Mouse (Mus musculus) cerebellum, adult 11-12 months (tissue): ENCODE data around the gene Efcab12.
"Not testable (repeated sequence)": the region's sequence is repeated elsewhere in the genome, so short reads cannot be mapped to it uniquely, and the experiment has no call there.

Experiments
- DNase-seq: peaks from one replicate; pipeline ENCODE4 v3.0.0; 2022

Efcab12 gene

GRCm38 (mm10) chr6:115838161-115838597 is at the start of gene Efcab12:
TSS of gene Efcab12 (minus strand) at chr6:115838412.
- peak; percentile 82 for DNase-seq

GRCm38 (mm10) chr6:115886894-115887293 is 48.7 kb upstream of the Efcab12 start:
- no peak for DNase-seq

GRCm38 (mm10) chr6:115884018-115884417 is 45.8 kb upstream of the Efcab12 start:
- no peak for DNase-seq

GRCm38 (mm10) chr6:115880751-115881150 is 42.5 kb upstream of the Efcab12 start:
- DNase-seq: no peak

- DNase-seq: no peak
These were observed 41.5 kb upstream of the Efcab12 start for GRCm38 (mm10) chr6:115879736-115880135.

- DNase-seq: no peak
These were observed 40.5 kb upstream of the Efcab12 start for GRCm38 (mm10) chr6:115878694-115879093.

GRCm38 (mm10) chr6:115877239-115877638 is 39.0 kb upstream of the Efcab12 start:
- no peak for DNase-seq

GRCm38 (mm10) chr6:115871318-115871717 is 33.1 kb upstream of the Efcab12 start:
- DNase-seq: not testable (repeated sequence)

- DNase-seq: not testable (repeated sequence)
These were observed 28.9 kb upstream of the Efcab12 start for GRCm38 (mm10) chr6:115867157-115867556.

GRCm38 (mm10) chr6:115865246-115865645 is 27.0 kb upstream of the Efcab12 start:
- no peak for DNase-seq

GRCm38 (mm10) chr6:115863340-115863841 is 25.2 kb upstream of the Efcab12 start:
- no peak for DNase-seq

- DNase-seq: no peak
These were observed 21.9 kb upstream of the Efcab12 start for GRCm38 (mm10) chr6:115860027-115860556.

GRCm38 (mm10) chr6:115859258-115859657 is 21.0 kb upstream of the Efcab12 start:
- no peak for DNase-seq

- DNase-seq: no peak
These were observed 18.1 kb upstream of the Efcab12 start for GRCm38 (mm10) chr6:115856361-115856745.

- DNase-seq: no peak
These were observed 17.6 kb upstream of the Efcab12 start for GRCm38 (mm10) chr6:115855733-115856360.

GRCm38 (mm10) chr6:115854432-115854831 is 16.2 kb upstream of the Efcab12 start:
- DNase-seq: no peak

GRCm38 (mm10) chr6:115853985-115854384 is 15.8 kb upstream of the Efcab12 start:
- no peak for DNase-seq

- peak; percentile 99 for DNase-seq
These were observed 15.0 kb upstream of the Efcab12 start, which contains the start of the genes Mbd4 and Ift122 for GRCm38 (mm10) chr6:115853091-115853813. TSS of gene Mbd4 (minus strand) at chr6:115853371. TSS of gene Ift122 (plus strand) at chr6:115853470.

GRCm38 (mm10) chr6:115852446-115853090 is 14.4 kb upstream of the Efcab12 start:
- no peak for DNase-seq

GRCm38 (mm10) chr6:115848598-115849304 is 10.5 kb upstream of the Efcab12 start:
- no peak for DNase-seq

- peak; percentile 42 for DNase-seq
These were observed 8.6 kb upstream of the Efcab12 start for GRCm38 (mm10) chr6:115846640-115847411.

- no peak for DNase-seq
These were observed 6.8 kb upstream of the Efcab12 start for GRCm38 (mm10) chr6:115845006-115845405.
